Mouse (Mus musculus) liver, adult 2 months (tissue): Measurements from ENCODE around the gene Gm48552. TPM values are rescaled to one million over a fixed set of nuclear protein-coding genes. Genes with fewer than 3 reads are reported as not detected.

Source experiments
- DNase-seq: peaks from one replicate; pipeline ENCODE4 v3.0.0-alpha.2; 2011; ENCODE audit warnings: low read depth, low spot score; ENCODE audit errors: extremely low read depth
- H3K27ac ChIP-seq: fragments of 200-500 bp; replicated peaks from 2 replicates; pipeline ENCODE4 v1.5.1; 2012; ENCODE audit warnings: low read depth, mild to moderate bottlenecking, control low read depth, inconsistent platforms, low read length; ENCODE audit not compliant: insufficient read depth
- H3K27me3 ChIP-seq: fragments of 200-500 bp; 2 replicates; pipeline ENCODE4 v1.6.1; 2012; ENCODE audit warnings: mild to moderate bottlenecking, moderate library complexity, low read length, inconsistent platforms; ENCODE audit not compliant: control insufficient read depth, insufficient read depth
- H3K36me3 ChIP-seq: fragments of 200-500 bp; 2 replicates; pipeline ENCODE4 v1.6.1; 2012; ENCODE audit warnings: low read length, inconsistent platforms; ENCODE audit not compliant: control insufficient read depth, insufficient read depth
- H3K4me1 ChIP-seq: fragments of 200-500 bp; 2 replicates; pipeline ENCODE4 v1.6.1; 2011; ENCODE audit warnings: low read length; ENCODE audit not compliant: control insufficient read depth, insufficient read depth
- H3K4me3 ChIP-seq: fragments of 200-500 bp; 2 replicates; pipeline ENCODE4 v1.5.1; 2011; ENCODE audit warnings: low read depth, mild to moderate bottlenecking, control low read depth, low read length, moderate library complexity; ENCODE audit not compliant: insufficient read depth
- H3K79me2 ChIP-seq: fragments of 200-500 bp; 2 replicates; pipeline ENCODE4 v1.6.1; 2012; ENCODE audit warnings: inconsistent platforms, mild to moderate bottlenecking, low read length, moderate library complexity; ENCODE audit not compliant: control insufficient read depth, insufficient read depth
- H3K9ac ChIP-seq: fragments of 200-500 bp; 2 replicates; pipeline ENCODE4 v1.6.1; 2012; ENCODE audit warnings: low read depth, mild to moderate bottlenecking, control low read depth, inconsistent platforms, low read length
- CTCF ChIP-seq: fragments of 200-500 bp; IDR thresholded peaks from 2 replicates; pipeline ENCODE4 v1.5.1; 2011; ENCODE audit warnings: low read depth, low read length, control low read depth
- POLR2A ChIP-seq: fragments of 200-500 bp; IDR thresholded peaks from 2 replicates; pipeline ENCODE4 v1.6.1; 2011; ENCODE audit warnings: low read length, control low read depth; ENCODE audit not compliant: insufficient read depth; ENCODE audit errors: extremely low read depth
- WGBS: fragments of 180-500 bp; shearing (Covaris S2); methylation state at CpG from one replicate; pipeline ENCODE4 v1.1.7; 2018; 5-methylcytosine and 5-hydroxymethylcytosine counted together
- polyA plus RNA-seq: library from polyadenylated mRNA; depleted of rRNA; stranded (reverse); fragments of >200 nt; gene quantifications from 2 replicates; pipeline ENCODE4 v1.2.3, GENCODE M21; 2012
- total RNA-seq: library from RNA; depleted of rRNA; stranded (reverse); fragments of >200 nt; gene quantifications from 2 replicates; pipeline ENCODE4 v1.2.3, GENCODE M21; 2014

Gm48552 gene
- total and polyA plus RNA-seq, 2 experiments, result 1.4 TPM; not detected in 1

DNA sequence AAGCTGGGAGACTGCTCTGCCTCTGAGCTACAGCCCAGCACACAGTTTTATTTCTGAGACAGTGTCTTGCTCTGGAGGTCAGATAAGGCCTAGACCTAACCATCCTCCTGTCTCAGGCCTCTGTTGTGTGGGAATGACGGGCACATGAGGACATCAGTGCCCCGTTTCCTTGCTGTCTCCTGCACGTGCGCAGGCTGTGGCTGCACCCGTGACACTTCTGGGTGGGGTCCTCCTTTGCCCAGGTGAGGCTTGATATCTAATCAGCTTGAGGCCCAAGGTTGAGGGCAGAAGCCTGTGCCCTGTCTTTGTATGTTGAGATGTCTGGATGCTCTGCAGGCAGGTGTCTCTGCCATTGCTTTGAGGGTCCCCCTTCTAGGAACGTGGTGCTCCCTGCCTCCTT is 3.5 kb downstream of the Gm48552 start:
- Histone ChIP-seq H3K4me3 (no peak overlapping the region), H3K27ac (no peak overlapping the region), H3K9ac (no peak overlapping the region), H3K36me3 (peaks cover 1% of the 10 kb centered on the region; the same call in 1 of the 2 replicates), H3K4me1 (peaks cover 9% of the 10 kb centered on the region), H3K79me2 (no peaks in the 10 kb centered on the region), H3K27me3 (no peaks in the 10 kb centered on the region)
- TF ChIP-seq POLR2A, result no peak
- TF ChIP-seq CTCF, result no peak
- 84% methylated on average over 6 of the region's 6 CpGs for WGBS
- no peak for DNase-seq

DNA sequence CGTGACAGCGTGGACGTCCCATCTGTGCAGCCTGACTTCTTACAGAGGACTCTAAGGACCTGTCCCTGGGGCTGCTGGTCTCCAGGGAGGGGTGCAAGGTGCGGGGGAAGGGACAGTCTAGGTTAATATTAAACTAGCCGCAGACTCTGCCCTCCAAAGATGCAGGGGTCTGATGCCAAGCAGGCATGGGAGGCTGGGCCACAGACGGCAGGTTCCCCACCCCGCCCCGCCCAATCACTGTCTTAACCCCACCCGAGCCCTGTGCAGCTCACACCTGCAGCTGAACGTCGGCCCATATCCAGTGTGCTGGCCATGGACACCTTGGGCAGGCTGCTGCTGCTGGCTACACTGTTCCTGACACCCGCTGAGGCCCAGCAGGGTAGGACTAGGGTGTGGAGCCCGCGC is 4.0 kb downstream of the Gm48552 start, which contains the start of gene Smim24:
Smim24 (plus strand) TSS at position 271 of the 405 bp plus-strand sequence.
- no peaks in the 10 kb centered on the region for H3K27me3 ChIP-seq
- H3K4me1 ChIP-seq, result peaks cover 9% of the 10 kb centered on the region
- no peaks in the 10 kb centered on the region; the same call in 1 of the 2 replicates for H3K36me3 ChIP-seq
- 45% methylated on average over 14 of the region's 14 CpGs for WGBS
- no peak for TF ChIP-seq POLR2A
- no peak for TF ChIP-seq CTCF
- no peaks in the 10 kb centered on the region for H3K79me2 ChIP-seq
- H3K9ac ChIP-seq, result peak within 1 kb of the TSS; percentile 7; the same call in 1 of the 2 replicates
- H3K4me3 ChIP-seq, result no peak within 1 kb of the TSS
- peak; percentile 48 for DNase-seq
- no peak within 1 kb of the TSS for H3K27ac ChIP-seq

DNA sequence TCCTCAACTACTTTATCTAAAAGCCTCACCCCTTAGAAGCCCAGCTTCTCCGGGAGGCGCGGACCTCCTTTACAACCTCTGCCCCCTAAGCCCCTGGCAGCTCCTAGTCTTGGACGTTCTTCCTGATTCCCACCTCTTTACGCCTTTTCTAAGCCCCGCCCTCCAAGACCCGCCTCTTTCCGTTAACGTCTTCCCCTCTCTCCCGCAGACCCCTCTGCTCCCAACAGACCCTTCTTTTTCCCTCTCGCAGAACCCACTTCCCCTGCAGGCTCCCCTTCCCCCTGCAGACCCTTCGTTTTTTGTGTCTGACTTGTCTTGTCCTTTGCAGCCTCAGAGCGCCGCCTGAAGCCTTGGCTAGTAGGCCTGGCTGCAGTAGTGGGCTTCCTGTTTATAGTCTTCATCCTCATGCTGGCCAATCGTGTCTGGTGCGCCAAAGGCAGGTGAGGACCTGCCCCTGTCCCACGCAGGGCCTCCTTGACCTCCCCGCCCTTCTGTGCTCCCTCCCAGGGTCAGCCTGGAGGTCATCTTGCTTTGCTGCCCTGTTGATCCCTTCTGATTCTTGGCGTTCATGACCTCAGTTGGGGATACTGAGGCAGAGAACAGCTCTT is 4.8 kb downstream of the Gm48552 start:
- Histone ChIP-seq H3K4me3 (no peak overlapping the region), H3K4me1 (peaks cover 6% of the 10 kb centered on the region), H3K36me3 (no peaks in the 10 kb centered on the region; the same call in 1 of the 2 replicates), H3K27me3 (no peaks in the 10 kb centered on the region), H3K27ac (no peak overlapping the region), H3K9ac (0 out of 2 replicates have a peak overlapping the region, but pooled peaks have one; percentile 7), H3K79me2 (no peaks in the 10 kb centered on the region)
- TF ChIP-seq CTCF (no peak), POLR2A (no peak)
- DNase-seq, result no peak
- WGBS, result 18% methylated on average over 19 of the region's 19 CpGs

DNA sequence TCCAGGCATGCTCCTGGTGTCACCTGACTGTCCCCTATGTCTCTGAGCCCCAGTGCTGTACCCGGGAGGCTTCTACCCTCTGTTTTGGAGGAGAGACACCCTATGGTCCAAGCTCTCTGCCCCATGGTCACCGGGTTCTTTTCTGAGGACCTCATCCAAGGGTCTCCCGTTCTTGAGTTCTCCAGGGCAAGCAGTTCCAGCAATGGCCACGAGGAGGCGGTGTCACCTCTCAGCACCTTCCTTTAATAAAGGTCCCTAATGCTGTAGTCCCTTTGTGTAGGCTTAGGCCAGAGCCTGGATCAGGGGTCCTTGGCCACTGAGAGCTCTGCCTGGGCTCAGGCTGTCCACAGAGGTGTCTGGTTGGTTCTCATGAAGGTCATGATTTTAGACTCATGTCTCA is 6.3 kb downstream of the Gm48552 start:
- Histone ChIP-seq H3K9ac (no peak overlapping the region), H3K4me1 (peaks cover 3% of the 10 kb centered on the region), H3K4me3 (no peak overlapping the region), H3K27me3 (no peaks in the 10 kb centered on the region), H3K36me3 (peaks cover 5% of the 10 kb centered on the region; the same call in 1 of the 2 replicates), H3K27ac (no peak overlapping the region), H3K79me2 (no peaks in the 10 kb centered on the region)
- no peak for TF ChIP-seq POLR2A
- TF ChIP-seq CTCF, result peak; percentile 91
- no peak for DNase-seq
- 14% methylated on average over 5 of the region's 5 CpGs for WGBS

DNA sequence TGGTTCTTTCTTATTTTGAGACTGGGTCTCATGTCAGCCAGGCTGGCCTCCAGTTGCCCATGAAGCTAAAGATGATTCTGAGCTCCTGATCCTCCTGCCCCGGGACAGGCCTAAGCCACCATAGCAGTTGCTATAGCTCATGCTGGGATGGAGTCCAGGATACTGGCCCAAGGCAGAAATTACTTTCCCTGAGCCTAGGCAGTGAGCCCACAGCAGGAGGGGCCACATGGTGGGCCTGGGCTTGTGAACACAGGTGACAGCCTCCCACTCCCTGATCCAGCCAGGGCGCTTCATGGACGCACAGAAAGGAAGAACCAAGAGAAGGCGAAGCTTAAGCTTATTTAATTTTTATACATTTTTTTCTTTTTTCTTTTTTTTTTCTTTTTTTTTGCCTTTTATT is 7.1 kb downstream of the Gm48552 start:
- TF ChIP-seq CTCF (no peak), POLR2A (no peak)
- Histone ChIP-seq H3K27me3 (no peaks in the 10 kb centered on the region), H3K79me2 (0 out of 2 replicates have a peak, but pooled peaks cover 3% of the 10 kb centered on the region), H3K36me3 (peaks cover 10% of the 10 kb centered on the region; the same call in 1 of the 2 replicates), H3K9ac (no peak overlapping the region), H3K4me3 (no peak overlapping the region), H3K4me1 (peaks cover 3% of the 10 kb centered on the region), H3K27ac (no peak overlapping the region)
- no peak for DNase-seq
- WGBS, result 93% methylated on average over 4 of the region's 4 CpGs

DNA sequence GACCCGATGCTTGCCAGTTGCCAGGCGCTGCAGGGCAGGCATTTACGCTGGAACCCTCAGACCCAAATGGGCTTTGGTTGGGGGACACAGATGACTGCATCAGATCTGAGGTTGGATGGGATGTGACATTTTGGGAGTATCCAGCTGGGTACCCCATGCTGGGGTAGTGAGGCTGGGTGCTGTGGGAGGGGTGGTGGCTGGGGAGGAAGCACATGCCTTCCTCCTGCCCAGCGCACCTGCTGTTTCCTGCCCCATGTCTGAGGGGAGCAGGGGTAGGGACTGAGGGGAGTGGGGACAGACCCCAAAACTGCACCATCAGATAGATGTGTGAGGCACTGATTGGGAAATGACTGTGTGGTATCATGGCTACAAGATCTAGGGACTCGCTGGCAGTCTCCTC is 7.9 kb downstream of the Gm48552 start:
- no peak overlapping the region for H3K9ac ChIP-seq
- 93% methylated on average over 5 of the region's 5 CpGs for whole genome bisulfite sequencing
- no peak for DNase-seq
- TF ChIP-seq CTCF (no peak), POLR2A (no peak)
- H3K27ac ChIP-seq, result no peak overlapping the region
- H3K36me3 ChIP-seq, result peaks cover 11% of the 10 kb centered on the region; the same call in 1 of the 2 replicates
- H3K4me1 ChIP-seq, result peaks cover 3% of the 10 kb centered on the region
- no peak overlapping the region for H3K4me3 ChIP-seq
- no peaks in the 10 kb centered on the region for H3K27me3 ChIP-seq
- H3K79me2 ChIP-seq, result 0 out of 2 replicates have a peak, but pooled peaks cover 3% of the 10 kb centered on the region
